Mouse (Mus musculus): ENCODE measurements at regions not wholly inside any gene's neighbourhood (a gene's known extent, or its start where the extent isn't known, plus 50 kb on each side); places are given as distances from the start of the nearest gene placed in this dataset.

DNA sequence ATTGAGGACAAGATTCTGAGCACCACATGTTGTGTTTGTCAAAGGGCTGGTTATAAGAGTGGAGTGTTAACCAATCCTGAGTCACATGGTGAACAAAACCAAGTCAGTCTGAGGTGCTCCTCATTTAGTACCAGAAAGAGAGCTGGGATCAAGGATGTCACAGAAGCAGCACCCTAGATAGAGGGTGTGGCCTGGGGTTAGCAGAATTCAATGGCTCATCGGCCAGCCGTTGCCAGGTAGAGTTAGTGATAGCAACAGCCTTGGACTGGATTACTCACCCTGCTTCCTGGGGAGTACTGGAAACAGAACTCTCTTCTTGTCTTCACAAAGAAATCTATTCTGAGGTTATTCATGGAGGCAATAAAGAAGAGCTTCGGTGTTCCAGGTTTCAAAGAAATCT is 318.9 kb downstream of the Isl1 start:
- Histone ChIP-seq H3K27ac (no peak overlapping the region), H3K27me3 (no peaks in the 10 kb centered on the region), H3K4me2 (replicated peaks) (no peak overlapping the region), H3K9me3 (replicated peaks) (no peaks in the 10 kb centered on the region), H3K36me3 (no peaks in the 10 kb centered on the region), H3K4me1 (no peaks in the 10 kb centered on the region), H3K4me3 (no peak overlapping the region), H3K9ac (no peak overlapping the region)
- ATAC-seq (ENCODE audit: low FRiP score): no peak
- 82% methylated on average over 3 of the region's 3 CpGs for WGBS

- H3K4me3 ChIP-seq: no peak overlapping the region
- H3K36me3 ChIP-seq: no peaks in the 10 kb centered on the region
- H3K9ac ChIP-seq: no peak overlapping the region
- H3K4me2 ChIP-seq (replicated peaks): no peak overlapping the region
- H3K4me1 ChIP-seq: no peaks in the 10 kb centered on the region
- H3K27me3 ChIP-seq: no peaks in the 10 kb centered on the region
- ATAC-seq (ENCODE audit: low FRiP score): no peak
- H3K27ac ChIP-seq: no peak overlapping the region
- no peaks in the 10 kb centered on the region for H3K9me3 ChIP-seq (replicated peaks)
These were observed 320.4 kb downstream of the Isl1 start for GRCm38 (mm10) chr13:115989091-115989490.

DNA sequence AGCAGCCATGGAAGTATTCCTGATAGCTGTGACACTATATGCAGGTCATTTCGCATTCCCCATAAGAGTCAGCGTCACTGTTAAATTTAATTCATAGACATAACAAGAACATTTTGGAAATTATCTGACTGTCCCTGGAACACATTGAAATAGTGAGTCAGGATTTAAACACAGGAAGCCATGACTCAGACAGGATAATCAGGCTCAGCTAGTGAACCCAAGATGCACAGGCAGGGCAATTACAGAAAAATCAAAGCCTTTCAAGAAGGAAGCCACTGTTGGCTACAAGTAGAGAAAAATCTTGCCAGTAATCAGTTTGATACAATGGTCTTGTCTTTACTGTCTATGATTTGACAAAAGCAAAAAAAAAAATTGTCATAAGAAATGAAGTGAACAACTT is 323.2 kb downstream of the Isl1 start:
- Histone ChIP-seq H3K36me3 (no peaks in the 10 kb centered on the region), H3K27ac (no peak overlapping the region), H3K27me3 (no peaks in the 10 kb centered on the region), H3K4me2 (replicated peaks) (no peak overlapping the region), H3K4me3 (no peak overlapping the region), H3K4me1 (no peaks in the 10 kb centered on the region), H3K9ac (no peak overlapping the region), H3K9me3 (replicated peaks) (no peaks in the 10 kb centered on the region)
- ATAC-seq (ENCODE audit: low FRiP score): no peak
- 95% methylated on average over 2 of the region's 2 CpGs for WGBS

DNA sequence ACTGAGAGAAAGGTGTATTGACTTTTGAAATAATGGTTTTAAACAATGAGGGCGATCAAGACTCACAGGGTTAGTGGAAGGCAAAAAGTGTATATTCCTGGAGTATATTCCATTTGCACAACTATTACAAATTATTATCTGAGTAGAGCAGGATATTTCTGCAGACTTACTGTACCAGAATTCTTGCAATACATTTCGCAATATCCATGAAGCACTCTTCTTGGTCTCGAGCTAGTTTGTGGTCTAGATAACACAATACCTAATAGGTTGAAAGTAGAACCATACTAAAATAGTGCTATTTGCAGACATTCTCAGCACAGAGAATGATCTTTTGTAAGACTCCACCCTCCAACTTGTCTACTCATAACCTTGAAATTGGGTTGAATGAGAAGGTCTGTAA is 323.8 kb downstream of the Isl1 start:
- ATAC-seq (ENCODE audit: low FRiP score): no peak
- Histone ChIP-seq H3K9me3 (replicated peaks) (no peaks in the 10 kb centered on the region), H3K27ac (no peak overlapping the region), H3K27me3 (no peaks in the 10 kb centered on the region), H3K9ac (no peak overlapping the region), H3K36me3 (no peaks in the 10 kb centered on the region), H3K4me3 (no peak overlapping the region), H3K4me2 (replicated peaks) (no peak overlapping the region), H3K4me1 (no peaks in the 10 kb centered on the region)
- 97% methylated on average over 3 of the region's 3 CpGs for WGBS

GRCm38 (mm10) chr13:115977890-115978203 is 331.6 kb downstream of the Isl1 start:
- 48% methylated on average over 3 of the region's 3 CpGs for WGBS
- H3K27me3 ChIP-seq: no peaks in the 10 kb centered on the region
- no peak overlapping the region for H3K9ac ChIP-seq
- H3K4me2 ChIP-seq (replicated peaks): no peak overlapping the region
- H3K4me3 ChIP-seq: no peak overlapping the region
- H3K9me3 ChIP-seq (replicated peaks): no peaks in the 10 kb centered on the region
- no peak overlapping the region for H3K27ac ChIP-seq
- no peaks in the 10 kb centered on the region for H3K36me3 ChIP-seq
- H3K4me1 ChIP-seq: no peaks in the 10 kb centered on the region
- ATAC-seq (ENCODE audit: low FRiP score): no peak

DNA sequence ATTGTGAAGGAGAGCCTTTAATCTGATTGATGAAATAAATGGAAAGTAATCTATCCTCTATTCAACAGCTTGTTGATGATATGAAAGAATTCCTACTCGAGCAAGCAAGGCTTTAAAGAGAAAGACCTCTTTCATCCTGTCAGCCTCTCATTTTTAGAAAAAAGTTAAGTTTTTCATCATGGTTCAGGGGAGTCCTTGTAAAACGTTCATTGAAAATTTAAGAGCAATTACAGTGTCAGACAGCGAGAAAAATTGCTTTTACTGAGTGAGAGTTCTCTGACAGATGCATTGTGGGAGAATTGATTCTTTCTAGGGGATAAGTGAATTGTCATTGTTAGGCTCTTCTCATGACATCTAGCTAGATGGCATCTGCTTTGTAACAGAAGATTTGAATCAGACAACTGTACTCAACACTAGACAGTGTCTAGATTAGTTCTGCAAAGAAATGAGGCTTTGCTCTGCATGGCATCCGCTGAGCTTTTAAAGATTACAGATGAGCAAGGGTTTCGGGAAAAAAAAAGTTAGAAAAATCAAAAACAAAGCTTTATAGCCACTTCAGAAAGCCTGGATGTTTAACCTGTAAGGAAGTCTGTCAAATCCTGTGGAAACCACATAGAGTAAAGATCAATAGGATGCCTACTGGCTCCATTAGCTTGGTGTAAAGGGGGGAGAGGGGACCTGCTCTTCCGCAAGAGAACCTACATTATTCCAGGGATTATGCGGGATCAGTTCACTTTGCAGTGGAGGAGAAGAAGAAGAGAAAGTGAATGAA is 332.2 kb downstream of the Isl1 start:
- no peaks in the 10 kb centered on the region for H3K36me3 ChIP-seq
- 52% methylated on average over 7 of the region's 7 CpGs for WGBS
- H3K4me1 ChIP-seq: no peaks in the 10 kb centered on the region
- H3K27ac ChIP-seq: no peak overlapping the region
- ATAC-seq (ENCODE audit: low FRiP score): no peak
- H3K9ac ChIP-seq: no peak overlapping the region
- H3K27me3 ChIP-seq: no peaks in the 10 kb centered on the region
- H3K4me3 ChIP-seq: no peak overlapping the region
- no peaks in the 10 kb centered on the region for H3K9me3 ChIP-seq (replicated peaks)
- H3K4me2 ChIP-seq (replicated peaks): no peak overlapping the region

All from hindbrain, embryonic 12.5 days (tissue).